Mouse (Mus musculus): ENCODE results near the gene Zdhhc18.
"Not testable (repeated sequence)": the region's sequence is repeated elsewhere in the genome, so short reads cannot be mapped to it uniquely, and the experiment has no call there.

DNA sequence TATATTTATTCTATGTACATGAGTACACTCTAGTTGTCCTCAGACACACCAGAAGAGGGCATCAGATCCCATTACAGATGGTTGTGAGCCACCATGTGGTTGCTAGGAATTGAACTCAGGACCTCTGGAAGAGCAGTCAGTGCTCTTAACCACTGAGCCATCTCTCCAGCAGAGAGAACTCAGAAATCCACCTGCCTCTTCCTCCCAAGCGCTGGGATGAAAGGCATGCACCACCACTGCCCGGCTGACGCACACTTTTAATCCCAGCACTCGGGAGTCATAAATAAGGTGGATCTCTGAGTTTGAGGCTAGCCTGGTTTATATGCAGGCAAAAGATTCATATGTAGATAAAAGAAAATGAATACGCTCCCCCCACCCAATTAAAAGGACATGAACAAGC lies 490 bp downstream of the Zdhhc18 start:
- not testable (repeated sequence) for TF ChIP-seq EP300, CTCF (IDR thresholded peaks at IDR 0.05; ENCODE audit: low read depth)
